Mouse (Mus musculus) CH12.LX (cell line): ENCODE data around the gene Iscu.

Experiments
- CTCF ChIP-seq, 2 experiments: IDR thresholded peaks in 1 of 2; conservative IDR thresholded peaks in 1 of 2; 2 replicates each; pipeline ENCODE4 v1.5.1; 2011 to 2012; ENCODE audit warnings: low read depth in 2 of 2, low read length in 2 of 2, improper control_type of control experiment in 1 of 2, inconsistent platforms in 1 of 2, mild to moderate bottlenecking in 1 of 2, moderate library complexity in 1 of 2
- NRF1 ChIP-seq: IDR thresholded peaks from 2 replicates; pipeline ENCODE4 v1.6.1; 2014; ENCODE audit warnings: low read depth, mild to moderate bottlenecking, inconsistent platforms, low read length, improper control_type of control experiment, moderate library complexity
- POLR2A ChIP-seq: IDR thresholded peaks from 2 replicates; pipeline ENCODE4 v1.6.1; 2011; ENCODE audit warnings: low read depth, mild to moderate bottlenecking, improper control_type of control experiment, low read length
- POLR2AphosphoS2 ChIP-seq: IDR thresholded peaks from 2 replicates; pipeline ENCODE4 v1.6.1; 2011; ENCODE audit warnings: low read depth, low read length, improper control_type of control experiment
- SMC3 ChIP-seq: IDR thresholded peaks from 2 replicates; pipeline ENCODE4 v1.6.1; 2011; ENCODE audit warnings: low read depth, low read length, improper control_type of control experiment
- TBP ChIP-seq: conservative IDR thresholded peaks from 2 replicates; pipeline ENCODE4 v1.6.1; 2011; ENCODE audit warnings: low read depth, low read length, improper control_type of control experiment
- ZC3H11A ChIP-seq: IDR thresholded peaks from 2 replicates; pipeline ENCODE4 v1.6.1; 2012; ENCODE audit warnings: low read depth, mild to moderate bottlenecking, inconsistent platforms, low read length, improper control_type of control experiment

DNA sequence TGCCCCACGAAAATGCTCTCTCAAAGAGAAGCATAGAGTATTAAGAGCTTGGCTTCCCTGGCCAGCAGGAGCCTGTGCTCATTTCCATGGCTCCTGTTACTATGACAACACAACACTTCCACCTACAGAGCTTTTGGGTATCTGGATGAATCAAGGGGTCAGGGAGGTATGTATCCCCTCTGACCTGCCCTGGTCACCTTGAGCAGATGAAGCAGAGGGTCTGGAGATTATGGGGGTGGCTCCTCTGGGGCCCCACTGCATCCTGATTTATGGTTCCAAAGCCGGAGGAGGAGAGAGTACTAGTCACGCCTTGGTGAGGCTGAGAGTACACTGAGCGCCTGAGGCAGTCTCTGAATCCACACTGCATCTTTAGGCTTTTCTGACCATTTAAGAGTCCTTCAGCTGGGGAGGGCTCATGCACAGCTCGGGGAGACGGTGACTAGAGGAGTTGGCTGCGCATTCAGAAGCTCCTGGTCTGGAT is 41.9 kb upstream of the Iscu start:
- TF ChIP-seq TBP (no peak), SMC3 (no peak), POLR2A (no peak), CTCF (conservative IDR thresholded peaks at IDR 0.05 in 1 of 2, IDR thresholded peaks at IDR 0.05 in 1 of 2; ENCODE audit: low read depth in 2 of 2, low read length in 2 of 2) (no peak), POLR2AphosphoS2 (no peak), ZC3H11A (no peak), NRF1 (no peak)
